Mouse (Mus musculus) intestine, embryonic 14.5 days (tissue): ENCODE measurements at regions not wholly inside any gene's neighbourhood (a gene's known extent, or its start where the extent isn't known, plus 50 kb on each side); places are given as distances from the start of the nearest gene placed in this dataset.

Source experiments
- ATAC-seq: fragments of 200-750 bp; cut with Nextera tagmentation; replicated peaks from 2 replicates; pipeline ENCODE4 v1.8.0; 2017; ENCODE audit warnings: low read depth, moderate number of reproducible peaks, moderate TSS enrichment, moderate library complexity; ENCODE audit not compliant: low FRiP score, low TSS enrichment
- DNase-seq: peaks from one replicate; pipeline ENCODE4 v3.0.0-alpha.2; 2018; ENCODE audit warnings: low spot score
- H3K27ac ChIP-seq: fragments of 300-500 bp; sonication (generic); 2 replicates; pipeline ENCODE4 v1.5.1; 2014; ENCODE audit warnings: low read depth, mild to moderate bottlenecking, control low read depth
- H3K27me3 ChIP-seq: fragments of 300-500 bp; sonication (generic); replicated peaks from 2 replicates; pipeline ENCODE4 v1.6.1; 2014; ENCODE audit warnings: low read length, control low read depth; ENCODE audit not compliant: control insufficient read depth, insufficient read depth
- H3K36me3 ChIP-seq: fragments of 300-500 bp; sonication (generic); 2 replicates; pipeline ENCODE4 v1.6.1; 2014; ENCODE audit warnings: low read length, control low read depth; ENCODE audit not compliant: control insufficient read depth, insufficient read depth
- H3K4me1 ChIP-seq: fragments of 300-500 bp; sonication (generic); replicated peaks from 2 replicates; pipeline ENCODE4 v1.6.1; 2014; ENCODE audit warnings: low read length, control low read depth, mixed read lengths; ENCODE audit not compliant: control insufficient read depth, insufficient read depth
- H3K4me2 ChIP-seq: fragments of 300-500 bp; sonication (generic); 2 replicates; pipeline ENCODE4 v1.6.1; 2014; ENCODE audit warnings: low read length
- H3K4me3 ChIP-seq: fragments of 300-500 bp; sonication (generic); 2 replicates; pipeline ENCODE4 v1.5.1; 2014; ENCODE audit warnings: low read depth, low read length, control low read depth, mixed read lengths
- H3K9ac ChIP-seq: fragments of 300-500 bp; sonication (generic); 2 replicates; pipeline ENCODE4 v1.6.1; 2014; ENCODE audit warnings: mild to moderate bottlenecking, low read length
- H3K9me3 ChIP-seq: fragments of 300-500 bp; sonication (generic); 2 replicates; pipeline ENCODE4 v1.6.1; 2016; ENCODE audit warnings: low read length, control low read depth; ENCODE audit not compliant: control insufficient read depth
- WGBS: fragments of 180-500 bp; shearing (Covaris S2); extraction: QIAGEN DNeasy Blood & Tissue Kit; methylation state at CpG from one replicate; pipeline ENCODE4 v1.1.7; 2014; 5-methylcytosine and 5-hydroxymethylcytosine counted together

- WGBS = 73% methylated on average over 2 of the region's 2 CpGs
Observed at GRCm38 (mm10) chr2:134419581-134419980, 134.6 kb downstream of the Hao1 start.

GRCm38 (mm10) chr2:134399564-134399963 lies 154.6 kb downstream of the Hao1 start:
- Histone ChIP-seq H3K27ac (no peak overlapping the region), H3K9me3 (no peaks in the 10 kb centered on the region), H3K36me3 (no peaks in the 10 kb centered on the region), H3K4me2 (no peak overlapping the region), H3K4me1 (no peaks in the 10 kb centered on the region), H3K27me3 (no peaks in the 10 kb centered on the region), H3K9ac (no peak overlapping the region), H3K4me3 (no peak overlapping the region)
- WGBS = 46% methylated on average over 3 of the region's 3 CpGs
- no peak for ATAC-seq
- no peak for DNase-seq

More at GRCm38 (mm10) chr2:134419581-134419980, 134.6 kb downstream of the Hao1 start:
- no peaks in the 10 kb centered on the region for H3K27me3 ChIP-seq
- H3K27ac ChIP-seq = no peak overlapping the region
- no peak overlapping the region for H3K9ac ChIP-seq
- no peaks in the 10 kb centered on the region for H3K4me1 ChIP-seq
- H3K4me3 ChIP-seq = no peak overlapping the region
- H3K36me3 ChIP-seq = no peaks in the 10 kb centered on the region
- H3K9me3 ChIP-seq = no peaks in the 10 kb centered on the region
- no peak for DNase-seq
- no peak for ATAC-seq
- no peak overlapping the region for H3K4me2 ChIP-seq

GRCm38 (mm10) chr2:134393421-134393820 lies 160.7 kb downstream of the Hao1 start:
- Histone ChIP-seq H3K27ac (no peak overlapping the region), H3K9ac (no peak overlapping the region), H3K4me1 (no peaks in the 10 kb centered on the region), H3K4me3 (no peak overlapping the region), H3K27me3 (no peaks in the 10 kb centered on the region), H3K4me2 (no peak overlapping the region), H3K9me3 (no peaks in the 10 kb centered on the region), H3K36me3 (no peaks in the 10 kb centered on the region)
- ATAC-seq (no peak), DNase-seq (no peak)
- WGBS = 89% methylated on average over 3 of the region's 3 CpGs

GRCm38 (mm10) chr2:134375116-134375515 lies 179.1 kb downstream of the Hao1 start:
- H3K27ac ChIP-seq = no peak overlapping the region
- DNase-seq (no peak), ATAC-seq (no peak)
- no peaks in the 10 kb centered on the region for H3K9me3 ChIP-seq
- H3K9ac ChIP-seq = no peak overlapping the region
- H3K4me1 ChIP-seq = no peaks in the 10 kb centered on the region
- no peak overlapping the region for H3K4me2 ChIP-seq
- H3K36me3 ChIP-seq = no peaks in the 10 kb centered on the region
- no peak overlapping the region for H3K4me3 ChIP-seq
- H3K27me3 ChIP-seq = no peaks in the 10 kb centered on the region
- 66% methylated on average over 2 of the region's 2 CpGs for WGBS

- Histone ChIP-seq H3K4me3 (no peak overlapping the region), H3K4me1 (no peaks in the 10 kb centered on the region), H3K27ac (no peak overlapping the region), H3K27me3 (no peaks in the 10 kb centered on the region), H3K4me2 (no peak overlapping the region), H3K9me3 (no peaks in the 10 kb centered on the region), H3K9ac (no peak overlapping the region), H3K36me3 (no peaks in the 10 kb centered on the region)
- no peak for ATAC-seq
- WGBS = 84% methylated on average over 8 of the region's 8 CpGs
- no peak for DNase-seq
Observed at GRCm38 (mm10) chr2:134350894-134351501, 203.2 kb downstream of the Hao1 start.

GRCm38 (mm10) chr2:134350442-134350841 lies 203.7 kb downstream of the Hao1 start:
- DNase-seq = no peak
- H3K36me3 ChIP-seq = no peaks in the 10 kb centered on the region
- H3K4me2 ChIP-seq = no peak overlapping the region
- no peaks in the 10 kb centered on the region for H3K9me3 ChIP-seq
- WGBS = 60% methylated on average over 2 of the region's 2 CpGs
- no peaks in the 10 kb centered on the region for H3K4me1 ChIP-seq
- no peak overlapping the region for H3K9ac ChIP-seq
- ATAC-seq = no peak
- H3K4me3 ChIP-seq = no peak overlapping the region
- no peak overlapping the region for H3K27ac ChIP-seq
- H3K27me3 ChIP-seq = no peaks in the 10 kb centered on the region

GRCm38 (mm10) chr2:134342515-134343140 lies 211.5 kb downstream of the Hao1 start:
- no peaks in the 10 kb centered on the region for H3K27me3 ChIP-seq
- H3K9ac ChIP-seq = no peak overlapping the region
- H3K4me2 ChIP-seq = no peak overlapping the region
- DNase-seq = no peak
- H3K36me3 ChIP-seq = no peaks in the 10 kb centered on the region
- no peak overlapping the region for H3K27ac ChIP-seq
- 72% methylated on average over 6 of the region's 6 CpGs for WGBS
- no peak overlapping the region for H3K4me3 ChIP-seq
- no peaks in the 10 kb centered on the region for H3K9me3 ChIP-seq
- no peak for ATAC-seq
- no peaks in the 10 kb centered on the region for H3K4me1 ChIP-seq

GRCm38 (mm10) chr2:134308092-134308491 lies 246.1 kb downstream of the Hao1 start:
- no peak overlapping the region for H3K4me3 ChIP-seq
- DNase-seq (no peak), ATAC-seq (no peak)
- H3K4me2 ChIP-seq = no peak overlapping the region
- H3K27ac ChIP-seq = no peak overlapping the region
- H3K9ac ChIP-seq = no peak overlapping the region
- no peaks in the 10 kb centered on the region for H3K4me1 ChIP-seq
- WGBS = 80% methylated on average over 3 of the region's 3 CpGs
- H3K36me3 ChIP-seq = no peaks in the 10 kb centered on the region
- H3K9me3 ChIP-seq = no peaks in the 10 kb centered on the region
- no peaks in the 10 kb centered on the region for H3K27me3 ChIP-seq

GRCm38 (mm10) chr2:134290126-134290691 lies 264.0 kb downstream of the Hao1 start:
- no peaks in the 10 kb centered on the region for H3K27me3 ChIP-seq
- 81% methylated on average over 2 of the region's 2 CpGs for WGBS
- no peak overlapping the region for H3K9ac ChIP-seq
- H3K9me3 ChIP-seq = no peaks in the 10 kb centered on the region
- no peak overlapping the region for H3K4me2 ChIP-seq
- no peak overlapping the region for H3K4me3 ChIP-seq
- no peaks in the 10 kb centered on the region for H3K36me3 ChIP-seq
- ATAC-seq (no peak), DNase-seq (no peak)
- no peaks in the 10 kb centered on the region for H3K4me1 ChIP-seq
- no peak overlapping the region for H3K27ac ChIP-seq
